Mouse (Mus musculus) G1E (cell line): Measurements from ENCODE around the gene Fam163b. TPM values are rescaled to one million over a fixed set of nuclear protein-coding genes. Genes with fewer than 3 reads are reported as not detected.

Source experiments
- ATAC-seq: 2 replicates; pipeline ENCODE4 v1.8.0; 2016; ENCODE audit warnings: mild to moderate bottlenecking; ENCODE audit not compliant: insufficient number of reproducible peaks, poor library complexity, low FRiP score, severe bottlenecking; ENCODE audit errors: extremely low read depth
- DNase-seq: peaks from one replicate; pipeline ENCODE4 v3.0.0; 2012; ENCODE audit warnings: low spot score
- H3K27me3 ChIP-seq: 2 replicates; pipeline ENCODE4 v1.6.1; 2012; ENCODE audit warnings: mild to moderate bottlenecking, low read length, inconsistent platforms; ENCODE audit not compliant: insufficient read depth
- H3K36me3 ChIP-seq: replicated peaks from 2 replicates; pipeline ENCODE3; 2012; ENCODE audit warnings: mild to moderate bottlenecking, inconsistent platforms
- H3K4me1 ChIP-seq: 2 replicates; pipeline ENCODE4 v1.6.1; 2012; ENCODE audit warnings: low read depth, low read length, inconsistent platforms, mixed read lengths; ENCODE audit not compliant: insufficient read depth
- H3K4me3 ChIP-seq: 2 replicates; pipeline ENCODE4 v1.5.1; 2012; ENCODE audit warnings: low read depth, mild to moderate bottlenecking, inconsistent platforms, low read length, moderate library complexity, mixed read lengths
- H3K9me3 ChIP-seq: replicated peaks from 2 replicates; pipeline ENCODE4 v1.6.1; 2012; ENCODE audit warnings: inconsistent platforms
- CTCF ChIP-seq: IDR thresholded peaks from 2 replicates; pipeline ENCODE4 v1.5.1; 2012; ENCODE audit warnings: low read depth, low read length, inconsistent platforms, mixed read lengths
- GATA1 ChIP-seq: IDR thresholded peaks from 2 replicates; pipeline ENCODE4 v1.6.1; 2012; ENCODE audit warnings: borderline replicate concordance, low read length, inconsistent platforms, mixed read lengths
- GATA2 ChIP-seq: IDR thresholded peaks from 2 replicates; pipeline ENCODE4 v1.6.1; 2012; ENCODE audit warnings: low read depth, low read length, inconsistent platforms, borderline replicate concordance
- POLR2AphosphoS5 ChIP-seq: IDR thresholded peaks from 2 replicates; pipeline ENCODE4 v1.6.1; 2012; ENCODE audit warnings: low read depth, low read length, inconsistent platforms; ENCODE audit not compliant: insufficient replicate concordance
- TAL1 ChIP-seq: conservative IDR thresholded peaks from 2 replicates; pipeline ENCODE4 v1.6.1; 2012; ENCODE audit warnings: low read depth, low read length, inconsistent platforms, mixed read lengths
- polyA plus RNA-seq: library from polyadenylated mRNA; stranded (reverse); fragments of >175 nt; gene quantifications from 2 replicates; pipeline ENCODE4 v1.2.3, GENCODE M21; 2012
- total RNA-seq, 2 experiments: library from RNA; stranded (forward) in 1 of 2; stranded (reverse) in 1 of 2; fragments of 200-1000 nt in 1 of 2; fragments of >200 nt in 1 of 2; fragmentation: Nextera tagmentation in 1 of 2; gene quantifications; 2 replicates each; pipeline ENCODE4 v1.2.3; 2014 to 2017

Fam163b gene
- total and polyA plus RNA-seq, 3 experiments, result 0.16 TPM; not detected in 2

DNA sequence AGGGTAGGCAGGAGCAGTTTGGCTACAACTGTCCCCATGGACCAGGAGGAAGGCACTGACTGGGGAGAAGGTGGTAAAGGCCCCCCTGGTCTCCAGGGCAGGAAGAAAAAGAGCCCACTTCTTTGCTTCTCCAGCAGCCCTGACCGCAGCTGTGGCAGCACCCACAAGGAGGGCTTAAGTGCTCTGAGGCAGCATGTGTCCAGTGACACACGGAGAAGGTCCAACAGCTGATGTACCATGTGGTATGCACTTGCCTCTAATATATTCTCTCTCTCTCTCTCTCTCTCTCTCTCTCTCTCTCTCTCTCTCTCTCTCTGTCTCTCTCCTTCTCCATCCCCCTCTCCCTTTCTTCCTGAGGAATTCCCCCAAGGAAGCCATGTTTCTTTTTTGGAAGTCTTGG lies 70.3 kb downstream of the Fam163b start, which contains the start of gene Mymk:
Gene Mymk (minus strand): TSS at position 202 of the 400 bp plus-strand sequence.
- H3K27me3 ChIP-seq, result peaks cover 11% of the 10 kb centered on the region
- TF ChIP-seq CTCF (no peak), TAL1 (no peak), GATA1 (no peak), POLR2AphosphoS5 (no peak), GATA2 (no peak)
- no peaks in the 10 kb centered on the region for H3K4me1 ChIP-seq
- no peaks in the 10 kb centered on the region for H3K9me3 ChIP-seq
- DNase-seq (no peak), ATAC-seq (no peak)
- no peak within 1 kb of the TSS for H3K4me3 ChIP-seq
- no peaks in the 10 kb centered on the region for H3K36me3 ChIP-seq

- ATAC-seq (no peak), DNase-seq (no peak)
- Histone ChIP-seq H3K4me3 (no peak overlapping the region), H3K9me3 (no peaks in the 10 kb centered on the region), H3K36me3 (no peaks in the 10 kb centered on the region), H3K27me3 (peaks cover 11% of the 10 kb centered on the region), H3K4me1 (no peaks in the 10 kb centered on the region)
- no peak for TF ChIP-seq GATA1
- TF ChIP-seq CTCF, result no peak
- TF ChIP-seq TAL1, result no peak
- no peak for TF ChIP-seq GATA2
- no peak for TF ChIP-seq POLR2AphosphoS5
These were observed 71.2 kb downstream of the Fam163b start for GRCm38 (mm10) chr2:27071137-27071536.

- ATAC-seq (no peak), DNase-seq (no peak)
- Histone ChIP-seq H3K36me3 (no peaks in the 10 kb centered on the region), H3K4me1 (no peaks in the 10 kb centered on the region), H3K27me3 (peaks cover 11% of the 10 kb centered on the region), H3K4me3 (no peak overlapping the region), H3K9me3 (no peaks in the 10 kb centered on the region)
- TF ChIP-seq CTCF (no peak), GATA2 (no peak), POLR2AphosphoS5 (no peak), TAL1 (no peak), GATA1 (no peak)
These were observed 72.0 kb downstream of the Fam163b start for GRCm38 (mm10) chr2:27070247-27070813.

- Histone ChIP-seq H3K9me3 (no peaks in the 10 kb centered on the region), H3K4me1 (no peaks in the 10 kb centered on the region), H3K27me3 (peaks cover 9% of the 10 kb centered on the region), H3K4me3 (no peak overlapping the region), H3K36me3 (no peaks in the 10 kb centered on the region)
- DNase-seq (no peak), ATAC-seq (no peak)
- TF ChIP-seq TAL1 (no peak), CTCF (no peak), POLR2AphosphoS5 (no peak), GATA2 (no peak), GATA1 (no peak)
These were observed 72.6 kb downstream of the Fam163b start for GRCm38 (mm10) chr2:27069646-27070045.

- no peaks in the 10 kb centered on the region for H3K36me3 ChIP-seq
- H3K27me3 ChIP-seq, result peaks cover 9% of the 10 kb centered on the region
- H3K9me3 ChIP-seq, result no peaks in the 10 kb centered on the region
- H3K4me1 ChIP-seq, result no peaks in the 10 kb centered on the region
- DNase-seq (no peak), ATAC-seq (no peak)
- H3K4me3 ChIP-seq, result no peak overlapping the region
- TF ChIP-seq GATA1, result no peak
- TF ChIP-seq GATA2, result no peak
- no peak for TF ChIP-seq TAL1
- TF ChIP-seq CTCF, result no peak
- TF ChIP-seq POLR2AphosphoS5, result no peak
These were observed 74.3 kb downstream of the Fam163b start for GRCm38 (mm10) chr2:27067996-27068395.

- peaks cover 9% of the 10 kb centered on the region for H3K27me3 ChIP-seq
- no peak for DNase-seq
- no peaks in the 10 kb centered on the region for H3K9me3 ChIP-seq
These were observed 75.2 kb downstream of the Fam163b start for GRCm38 (mm10) chr2:27067124-27067523.

More at GRCm38 (mm10) chr2:27067124-27067523, 75.2 kb downstream of the Fam163b start:
- Histone ChIP-seq H3K4me1 (no peaks in the 10 kb centered on the region), H3K4me3 (no peak overlapping the region), H3K36me3 (no peaks in the 10 kb centered on the region)
- ATAC-seq, result no peak
- TF ChIP-seq TAL1 (no peak), CTCF (no peak), POLR2AphosphoS5 (no peak), GATA1 (no peak), GATA2 (no peak)

Other genes starting within 250 kb of the Fam163b start
- 20.7 and 37.9 TPM in 2 replicates for gene Surf6, start 239.6 kb downstream of the Fam163b start, total RNA-seq (2014; fragmentation: Nextera tagmentation)
- 33.9 and 34.8 TPM in 2 replicates for gene Surf6, start 239.6 kb downstream of the Fam163b start, total RNA-seq (2017)
- gene Surf6, start 239.6 kb downstream of the Fam163b start, polyA plus RNA-seq, result 48.0 and 52.5 TPM in 2 replicates
- 10.8 and 18.4 TPM in 2 replicates for gene Med22, start 231.8 kb downstream of the Fam163b start, total RNA-seq (2014; fragmentation: Nextera tagmentation)
- gene Med22, start 231.8 kb downstream of the Fam163b start, total RNA-seq (2017), result 24.6 and 26.0 TPM in 2 replicates
- gene Med22, start 231.8 kb downstream of the Fam163b start, polyA plus RNA-seq, result 75.9 and 83.9 TPM in 2 replicates
- gene Rpl7a, start 231.7 kb downstream of the Fam163b start, total RNA-seq (2014; fragmentation: Nextera tagmentation), result 1,025 and 1,074 TPM in 2 replicates
- 2,095 and 2,519 TPM in 2 replicates for gene Rpl7a, start 231.7 kb downstream of the Fam163b start, total RNA-seq (2017)
- 4,098 and 5,305 TPM in 2 replicates for gene Rpl7a, start 231.7 kb downstream of the Fam163b start, polyA plus RNA-seq
- gene Surf2, start 226.1 kb downstream of the Fam163b start, total RNA-seq (2014; fragmentation: Nextera tagmentation), result 69.6 and 91.3 TPM in 2 replicates
- gene Surf2, start 226.1 kb downstream of the Fam163b start, total RNA-seq (2017), result 73.8 and 81.8 TPM in 2 replicates
- gene Surf2, start 226.1 kb downstream of the Fam163b start, polyA plus RNA-seq, result 5.7 and 11.1 TPM in 2 replicates
- 119 and 128 TPM in 2 replicates for gene Surf1, start 226.0 kb downstream of the Fam163b start, total RNA-seq (2014; fragmentation: Nextera tagmentation)
- 85.6 and 102 TPM in 2 replicates for gene Surf1, start 226.0 kb downstream of the Fam163b start, total RNA-seq (2017)
- 25.5 and 38.1 TPM in 2 replicates for gene Surf1, start 226.0 kb downstream of the Fam163b start, polyA plus RNA-seq
- 88.0 and 97.9 TPM in 2 replicates for gene Surf4, start 208.6 kb downstream of the Fam163b start, total RNA-seq (2014; fragmentation: Nextera tagmentation)
- 72.9 and 74.6 TPM in 2 replicates for gene Surf4, start 208.6 kb downstream of the Fam163b start, total RNA-seq (2017)
- gene Surf4, start 208.6 kb downstream of the Fam163b start, polyA plus RNA-seq, result 75.3 and 80.7 TPM in 2 replicates
- gene Stkld1, start 208.4 kb downstream of the Fam163b start, total RNA-seq (2014; fragmentation: Nextera tagmentation), result not detected in 2 replicates
- gene Stkld1, start 208.4 kb downstream of the Fam163b start, total RNA-seq (2017), result 0.35 TPM in 1 of 2 replicates, not detected in the other
- 0.02 TPM in 1 of 2 replicates, not detected in the other for gene Stkld1, start 208.4 kb downstream of the Fam163b start, polyA plus RNA-seq
- gene Rexo4, start 178.1 kb downstream of the Fam163b start, total RNA-seq (2014; fragmentation: Nextera tagmentation), result 61.0 and 69.6 TPM in 2 replicates
- 108 and 115 TPM in 2 replicates for gene Rexo4, start 178.1 kb downstream of the Fam163b start, total RNA-seq (2017)
- 77.7 and 125 TPM in 2 replicates for gene Rexo4, start 178.1 kb downstream of the Fam163b start, polyA plus RNA-seq
- not detected in 2 replicates for gene Adamts13, start 169.1 kb downstream of the Fam163b start, total RNA-seq (2014; fragmentation: Nextera tagmentation)
- gene Adamts13, start 169.1 kb downstream of the Fam163b start, total RNA-seq (2017), result not detected in 2 replicates
- gene Adamts13, start 169.1 kb downstream of the Fam163b start, polyA plus RNA-seq, result not detected in 2 replicates
- 13.8 and 20.8 TPM in 2 replicates for gene Cacfd1, start 132.6 kb downstream of the Fam163b start, total RNA-seq (2014; fragmentation: Nextera tagmentation)
- gene Cacfd1, start 132.6 kb downstream of the Fam163b start, total RNA-seq (2017), result 9.5 and 15.8 TPM in 2 replicates
- 7.4 and 8.9 TPM in 2 replicates for gene Cacfd1, start 132.6 kb downstream of the Fam163b start, polyA plus RNA-seq
- not detected in 2 replicates for gene Slc2a6, start 114.5 kb downstream of the Fam163b start, total RNA-seq (2014; fragmentation: Nextera tagmentation)
- 0.16 and 0.17 TPM in 2 replicates for gene Slc2a6, start 114.5 kb downstream of the Fam163b start, total RNA-seq (2017)
- gene Slc2a6, start 114.5 kb downstream of the Fam163b start, polyA plus RNA-seq, result not detected in 2 replicates
- not detected in 2 replicates for gene Mymk, start 70.3 kb downstream of the Fam163b start, total RNA-seq (2014; fragmentation: Nextera tagmentation)
- 0.17 and 0.27 TPM in 2 replicates for gene Mymk, start 70.3 kb downstream of the Fam163b start, total RNA-seq (2017)
- not detected in 2 replicates for gene Mymk, start 70.3 kb downstream of the Fam163b start, polyA plus RNA-seq
- not detected in 2 replicates for gene Adamtsl2, start 63.1 kb downstream of the Fam163b start, total RNA-seq (2014; fragmentation: Nextera tagmentation)
- 0.06 and 0.11 TPM in 2 replicates for gene Adamtsl2, start 63.1 kb downstream of the Fam163b start, total RNA-seq (2017)
- not detected in 2 replicates for gene Adamtsl2, start 63.1 kb downstream of the Fam163b start, polyA plus RNA-seq
- not detected in 2 replicates for gene Dbh, start 22.7 kb upstream of the Fam163b start, total RNA-seq (2014; fragmentation: Nextera tagmentation)
- 0.05 TPM in 1 of 2 replicates, not detected in the other for gene Dbh, start 22.7 kb upstream of the Fam163b start, total RNA-seq (2017)
- not detected in 2 replicates for gene Dbh, start 22.7 kb upstream of the Fam163b start, polyA plus RNA-seq
- gene Sardh, start 105.8 kb upstream of the Fam163b start, total RNA-seq (2014; fragmentation: Nextera tagmentation), result not detected in 2 replicates
- gene Sardh, start 105.8 kb upstream of the Fam163b start, total RNA-seq (2017), result 0.11 and 0.46 TPM in 2 replicates
- gene Sardh, start 105.8 kb upstream of the Fam163b start, polyA plus RNA-seq, result 0.07 TPM in 1 of 2 replicates, not detected in the other